Mouse (Mus musculus) splenic B cell, adult 2 months (primary cell): Measurements from ENCODE around the gene Tmcc2.

ENCODE experiments used
- DNase-seq: peaks from one replicate; pipeline ENCODE4 v3.0.0-alpha.2; 2011; ENCODE audit warnings: low read depth, low spot score
- H3K27me3 ChIP-seq: 2 replicates; pipeline ENCODE4 v1.6.1; 2012; ENCODE audit warnings: mild to moderate bottlenecking, low read length, moderate library complexity, mixed read lengths; ENCODE audit not compliant: control insufficient read depth, poor library complexity, insufficient read depth, severe bottlenecking
- H3K36me3 ChIP-seq: 2 replicates; pipeline ENCODE4 v1.6.1; 2012; ENCODE audit warnings: mild to moderate bottlenecking, low read length, moderate library complexity, mixed read lengths; ENCODE audit not compliant: control insufficient read depth, poor library complexity, insufficient read depth, severe bottlenecking

Tmcc2 gene

GRCm38 (mm10) chr1:132390691-132391579, at the start of gene Tmcc2:
Gene Tmcc2, minus strand, starts transcription at chr1:132391281.
- DNase-seq, result peak; percentile 27
- Histone ChIP-seq H3K27me3 (0 out of 2 replicates have a peak, but pooled peaks cover 2% of the 10 kb centered on the region), H3K36me3 (no peaks in the 10 kb centered on the region)

DNA sequence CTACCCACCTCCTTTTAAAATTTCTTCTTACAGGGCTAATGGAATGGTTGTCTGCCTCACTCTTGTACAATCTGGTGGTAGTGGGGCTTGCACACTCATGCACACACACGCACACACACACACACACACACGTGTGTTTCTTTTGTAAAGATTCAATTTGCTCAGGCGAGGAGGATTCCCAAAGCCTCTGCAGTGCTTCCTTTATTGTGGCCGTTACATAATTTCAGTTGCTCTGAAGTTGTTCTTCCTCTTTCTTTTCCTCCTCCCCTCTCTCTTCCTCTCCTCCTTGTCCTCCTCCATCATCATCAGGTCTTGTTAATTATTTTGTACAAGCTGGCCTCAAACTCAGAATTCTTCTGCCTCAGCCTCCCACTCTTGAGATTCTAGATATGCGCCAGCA, 46.3 kb upstream of the Tmcc2 start:
- Histone ChIP-seq H3K27me3 (no peaks in the 10 kb centered on the region), H3K36me3 (peaks cover 7% of the 10 kb centered on the region; the same call in 1 of the 2 replicates)
- DNase-seq, result no peak

GRCm38 (mm10) chr1:132436960-132437359, 45.9 kb upstream of the Tmcc2 start:
- Histone ChIP-seq H3K36me3 (0 out of 2 replicates have a peak, but pooled peaks cover 5% of the 10 kb centered on the region), H3K27me3 (no peaks in the 10 kb centered on the region)
- no peak for DNase-seq

DNA sequence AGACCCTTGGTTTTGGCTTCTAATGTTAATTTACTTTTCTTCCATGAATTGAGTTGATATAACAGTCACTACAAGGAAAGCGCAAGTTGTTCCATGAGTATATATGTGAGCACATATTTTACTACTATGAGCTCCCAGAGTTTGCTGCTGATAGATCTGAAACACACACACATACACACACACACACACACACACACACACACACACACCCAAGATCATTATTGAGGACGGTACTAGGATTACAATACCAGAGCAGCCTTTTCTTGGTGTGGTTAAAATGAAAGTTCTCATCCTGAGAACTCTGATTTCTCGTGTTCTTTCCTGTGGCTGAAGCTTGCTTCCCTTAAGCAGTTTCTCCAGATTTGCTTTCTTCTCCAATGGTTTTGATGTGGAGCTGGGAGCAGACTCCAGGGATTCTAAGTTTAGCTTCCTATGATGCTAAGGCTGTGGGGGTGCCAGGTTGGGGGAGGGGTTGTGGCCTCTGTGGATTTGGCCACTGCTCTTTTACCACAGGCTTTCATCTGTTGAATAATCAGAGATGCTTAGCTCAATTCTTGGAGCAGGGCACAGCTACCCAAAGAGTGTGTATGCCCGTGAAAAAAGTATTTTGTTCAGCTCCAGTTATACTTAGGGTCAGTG, 45.4 kb upstream of the Tmcc2 start:
- Histone ChIP-seq H3K36me3 (0 out of 2 replicates have a peak, but pooled peaks cover 5% of the 10 kb centered on the region), H3K27me3 (no peaks in the 10 kb centered on the region)
- DNase-seq, result no peak

DNA sequence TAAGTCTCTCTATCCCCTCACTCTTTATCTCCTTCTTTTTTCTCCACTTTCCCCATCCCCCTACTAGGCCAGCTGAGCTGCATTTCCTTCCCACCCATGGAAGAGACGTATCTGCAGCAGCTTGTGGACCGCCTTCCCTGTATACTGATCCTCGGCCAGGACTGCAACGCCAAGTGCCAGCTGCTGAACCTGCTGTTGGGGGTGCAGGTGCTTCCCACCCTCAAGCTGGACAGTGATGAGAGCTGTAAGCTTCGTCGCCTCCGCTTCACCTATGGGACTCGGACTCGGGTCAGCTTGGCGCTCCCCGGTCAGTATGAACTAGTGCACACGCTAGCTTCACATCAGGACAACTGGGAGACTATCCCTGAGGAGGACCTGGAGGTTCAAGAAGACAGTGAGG, 43.0 kb upstream of the Tmcc2 start:
- no peak for DNase-seq
- no peaks in the 10 kb centered on the region for H3K36me3 ChIP-seq

GRCm38 (mm10) chr1:132433349-132433748, 42.3 kb upstream of the Tmcc2 start:
- DNase-seq, result no peak
- Histone ChIP-seq H3K36me3 (no peaks in the 10 kb centered on the region), H3K27me3 (no peaks in the 10 kb centered on the region)

More for the DNA sequence above, 43.0 kb upstream of the Tmcc2 start:
- no peaks in the 10 kb centered on the region for H3K27me3 ChIP-seq

DNA sequence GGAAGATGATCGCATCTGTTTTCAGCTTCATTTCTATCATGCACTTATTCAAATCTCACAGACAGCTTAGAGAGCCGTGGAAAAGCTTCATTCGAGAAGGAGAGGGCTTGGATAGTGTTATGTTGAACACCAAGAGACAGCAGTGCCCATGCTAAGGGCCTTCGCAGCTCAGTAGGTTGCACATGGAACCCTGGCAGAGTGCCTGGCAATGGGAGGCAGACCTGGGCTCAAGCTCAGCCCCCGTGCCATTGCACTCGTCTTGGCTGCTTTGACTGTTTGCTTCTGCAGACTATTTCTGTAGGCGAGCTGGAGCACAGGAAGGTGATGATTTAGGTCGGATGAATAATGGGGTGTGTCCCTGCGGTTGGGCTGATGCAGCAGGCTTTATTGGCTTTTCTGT, 40.6 kb upstream of the Tmcc2 start:
- H3K36me3 ChIP-seq, result no peaks in the 10 kb centered on the region
- DNase-seq, result no peak
- no peaks in the 10 kb centered on the region for H3K27me3 ChIP-seq

GRCm38 (mm10) chr1:132430818-132431217, 39.7 kb upstream of the Tmcc2 start:
- Histone ChIP-seq H3K27me3 (no peaks in the 10 kb centered on the region), H3K36me3 (no peaks in the 10 kb centered on the region)
- DNase-seq, result no peak

DNA sequence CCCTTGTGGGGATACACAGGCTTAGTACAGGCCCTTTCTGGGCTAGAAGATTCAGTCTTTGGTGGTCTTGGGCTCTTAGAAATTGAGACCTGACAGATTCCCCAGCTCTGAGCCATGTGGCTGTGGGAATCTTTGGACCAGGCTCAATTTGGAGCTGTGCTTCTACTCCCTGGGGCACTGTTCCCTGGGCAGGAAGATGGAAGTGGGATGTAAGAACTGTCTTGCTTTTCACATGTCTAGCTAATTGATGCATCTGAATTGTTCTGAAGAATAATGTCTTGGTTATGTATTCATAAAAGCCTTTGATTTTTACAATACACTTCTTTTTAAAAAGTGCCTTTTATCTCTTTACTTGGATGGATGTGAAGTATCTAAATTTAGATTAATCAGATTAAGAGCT, 34.5 kb upstream of the Tmcc2 start:
- no peaks in the 10 kb centered on the region for H3K27me3 ChIP-seq
- DNase-seq, result no peak
- H3K36me3 ChIP-seq, result no peaks in the 10 kb centered on the region

DNA sequence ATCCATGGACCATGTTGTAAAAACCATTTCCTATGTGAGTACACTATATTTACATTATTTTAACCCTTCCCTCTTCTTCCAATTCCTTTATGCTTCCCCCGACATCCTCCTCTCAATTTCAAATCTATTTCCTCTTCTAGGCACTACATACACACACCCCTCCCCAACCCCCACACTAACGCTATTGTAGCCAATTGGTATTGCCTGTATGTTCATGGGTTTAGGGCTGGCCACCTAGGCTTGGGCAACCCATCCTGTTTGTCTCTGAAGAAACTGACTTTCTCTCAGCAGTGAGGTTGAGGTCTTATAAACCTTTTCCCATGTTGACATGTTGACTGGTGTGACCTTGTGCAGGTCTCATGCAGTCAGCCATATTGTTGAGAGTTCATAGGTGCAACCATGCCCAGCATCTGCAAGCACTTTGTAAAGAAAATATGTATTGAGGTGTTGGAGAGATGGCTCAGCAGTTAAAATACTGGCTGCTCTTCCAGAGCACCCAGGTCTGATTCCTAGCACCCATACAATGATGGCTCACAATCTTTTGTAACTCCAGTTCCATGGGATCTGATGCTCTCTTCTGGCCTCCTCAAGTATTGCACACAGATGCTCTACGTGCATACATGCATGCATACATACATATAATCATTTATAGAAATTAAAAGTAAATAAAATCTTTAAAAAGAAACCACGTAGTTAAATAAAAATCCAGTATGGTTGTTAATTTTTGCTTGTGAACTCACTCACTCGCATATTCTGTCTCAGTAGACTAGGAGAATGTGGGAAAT, 32.0 kb upstream of the Tmcc2 start:
- H3K27me3 ChIP-seq, result no peaks in the 10 kb centered on the region
- no peaks in the 10 kb centered on the region for H3K36me3 ChIP-seq
- peak; percentile 16 for DNase-seq

- Histone ChIP-seq H3K27me3 (no peaks in the 10 kb centered on the region), H3K36me3 (no peaks in the 10 kb centered on the region)
- DNase-seq, result no peak
Measured at GRCm38 (mm10) chr1:132420662-132421061, 29.6 kb upstream of the Tmcc2 start.

GRCm38 (mm10) chr1:132420206-132420605, 29.1 kb upstream of the Tmcc2 start:
- DNase-seq, result no peak
- no peaks in the 10 kb centered on the region for H3K36me3 ChIP-seq
- no peaks in the 10 kb centered on the region for H3K27me3 ChIP-seq

GRCm38 (mm10) chr1:132417319-132418251, 26.5 kb upstream of the Tmcc2 start, which contains the start of gene Dstyk:
Gene Dstyk, plus strand, starts transcription at chr1:132417555.
- no peaks in the 10 kb centered on the region for H3K36me3 ChIP-seq
- H3K27me3 ChIP-seq, result no peaks in the 10 kb centered on the region
- peak; percentile 90 for DNase-seq

DNA sequence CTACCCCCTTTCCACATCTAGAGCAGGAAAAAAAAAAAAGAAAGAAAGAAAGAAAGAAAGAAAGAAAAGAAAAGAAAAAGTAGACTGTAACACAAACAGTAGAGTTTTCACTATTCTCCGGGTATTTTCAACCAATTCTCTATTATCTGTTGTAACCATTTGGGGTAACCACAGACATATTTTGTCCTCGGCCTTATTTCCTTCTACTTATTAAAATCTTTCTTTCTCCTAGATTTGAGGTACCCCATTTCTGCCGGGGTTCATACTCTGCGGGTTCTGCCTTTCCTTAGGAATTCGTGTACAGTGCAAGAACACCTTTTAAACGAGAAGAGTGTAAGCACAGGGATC, 25.8 kb upstream of the Tmcc2 start:
- no peak for DNase-seq
- H3K27me3 ChIP-seq, result no peaks in the 10 kb centered on the region
- no peaks in the 10 kb centered on the region for H3K36me3 ChIP-seq
